Comparison of ENCODE assay signal across 8 mouse cellular contexts in genomic region chr19:26718221-26718620, GRCm38 (mm10).
A peak's percentile ranks its signal among the peaks of the same experiment; 100 is the strongest.
DNase-seq lines count a peak whose midpoint lies in the region; ATAC-seq and TF ChIP-seq lines count a peak whose summit lies in the region.

No protein-coding gene starts in this region.

- H3K9ac ChIP-seq in forebrain, embryonic 11.5 days (ENCODE audit: low read length): no peak overlapping the region
- no peak overlapping the region for H3K9ac ChIP-seq in embryonic facial prominence, embryonic 14.5 days (ENCODE audit: low read depth, low read length)
- H3K9ac ChIP-seq in intestine, postnatal 0 days (ENCODE audit: low read depth, low read length): no peak overlapping the region
- no peak overlapping the region for H3K9ac ChIP-seq in lung, embryonic 16.5 days (ENCODE audit: low read length)

- 55% methylated on average over 6 of the region's 6 CpGs for WGBS in forebrain, embryonic 10.5 days
- 47% methylated on average over 6 of the region's 6 CpGs for WGBS in forebrain, embryonic 11.5 days
- 22% methylated on average over 6 of the region's 6 CpGs for WGBS in embryonic facial prominence, embryonic 14.5 days
- 30% methylated on average over 6 of the region's 6 CpGs for WGBS in intestine, postnatal 0 days
- WGBS in lung, embryonic 16.5 days: 16% methylated on average over 6 of the region's 6 CpGs

- H3K4me3 ChIP-seq in forebrain, embryonic 10.5 days: no peak overlapping the region
- no peak overlapping the region for H3K4me3 ChIP-seq in forebrain, embryonic 11.5 days (ENCODE audit: low read depth, low read length)
- no peak overlapping the region for H3K4me3 ChIP-seq in embryonic facial prominence, embryonic 14.5 days (ENCODE audit: low read depth, low read length)
- no peak overlapping the region for H3K4me3 ChIP-seq in intestine, postnatal 0 days (ENCODE audit: low read depth, low read length)
- no peak overlapping the region for H3K4me3 ChIP-seq in lung, embryonic 16.5 days (ENCODE audit: low read length)

- H3K36me3 ChIP-seq in forebrain, embryonic 10.5 days (replicated peaks): no peaks in the 10 kb centered on the region
- H3K36me3 ChIP-seq in forebrain, embryonic 11.5 days (ENCODE audit: control insufficient read depth, insufficient read depth, low read length): no peaks in the 10 kb centered on the region
- peaks cover 44% of the 10 kb centered on the region for H3K36me3 ChIP-seq in embryonic facial prominence, embryonic 14.5 days (ENCODE audit: control insufficient read depth, insufficient read depth, low read length)
- peaks cover 14% of the 10 kb centered on the region; the same call in 1 of the 2 replicates for H3K36me3 ChIP-seq in intestine, postnatal 0 days (ENCODE audit: control insufficient read depth, insufficient read depth)
- peaks cover 6% of the 10 kb centered on the region for H3K36me3 ChIP-seq in lung, embryonic 16.5 days (ENCODE audit: control insufficient read depth, insufficient read depth, low read length)

- no peak overlapping the region for H3K27ac ChIP-seq in forebrain, embryonic 10.5 days
- no peak overlapping the region for H3K27ac ChIP-seq in forebrain, embryonic 11.5 days (ENCODE audit: low read depth, low read length)
- H3K27ac ChIP-seq in embryonic facial prominence, embryonic 14.5 days (replicated peaks; ENCODE audit: low read depth, low read length): no peak overlapping the region
- H3K27ac ChIP-seq in intestine, postnatal 0 days (ENCODE audit: low read depth, low read length): no peak overlapping the region
- H3K27ac ChIP-seq in lung, embryonic 16.5 days (ENCODE audit: low read length): no peak overlapping the region

- peak; percentile 21 for DNase-seq in forebrain, embryonic 10.5 days (ENCODE audit: extremely low spot score, low spot score)
- DNase-seq in forebrain, embryonic 11.5 days (ENCODE audit: low spot score): no peak
- peak; percentile 35 to 42 for DNase-seq in urinary bladder, adult 18-20 months (ENCODE audit: low spot score in 2 of 2)
- no peak for DNase-seq in urinary bladder, adult 2 months (ENCODE audit: low spot score)
- peak; percentile 75 for DNase-seq in embryonic facial prominence, embryonic 14.5 days (ENCODE audit: low spot score)
- peak; percentile 39 for DNase-seq in thymus, postnatal 14 days

- no peak for ATAC-seq in forebrain, embryonic 11.5 days (replicated peaks; ENCODE audit: low FRiP score)
- peak; percentile 63; the same call in 1 of the 2 replicates for ATAC-seq in embryonic facial prominence, embryonic 14.5 days (ENCODE audit: low read depth)
- ATAC-seq in intestine, postnatal 0 days: no peak
- peak; percentile 54 for ATAC-seq in lung, embryonic 16.5 days (ENCODE audit: low read depth)

- peak; percentile 75 for TF ChIP-seq CTCF in intestine, postnatal 0 days (IDR thresholded peaks at IDR 0.05; ENCODE audit: low read depth)

- H3K4me2 ChIP-seq in forebrain, embryonic 11.5 days (ENCODE audit: low read depth, low read length, severe bottlenecking): no peak overlapping the region
- H3K4me2 ChIP-seq in embryonic facial prominence, embryonic 14.5 days (ENCODE audit: low read depth, low read length): no peak overlapping the region
- H3K4me2 ChIP-seq in intestine, postnatal 0 days (replicated peaks; ENCODE audit: low read depth): no peak overlapping the region
- no peak overlapping the region for H3K4me2 ChIP-seq in lung, embryonic 16.5 days (ENCODE audit: low read depth, low read length)

- no peaks in the 10 kb centered on the region for H3K27me3 ChIP-seq in forebrain, embryonic 10.5 days (ENCODE audit: poor library complexity, severe bottlenecking)
- H3K27me3 ChIP-seq in forebrain, embryonic 11.5 days (ENCODE audit: control insufficient read depth, insufficient read depth, low read length): no peaks in the 10 kb centered on the region
- H3K27me3 ChIP-seq in embryonic facial prominence, embryonic 14.5 days (replicated peaks; ENCODE audit: control insufficient read depth, insufficient read depth, low read length): no peaks in the 10 kb centered on the region
- no peaks in the 10 kb centered on the region for H3K27me3 ChIP-seq in intestine, postnatal 0 days (replicated peaks; ENCODE audit: control insufficient read depth, insufficient read depth, low read length)
- H3K27me3 ChIP-seq in lung, embryonic 16.5 days (ENCODE audit: control insufficient read depth, insufficient read depth, low read depth, low read length): no peaks in the 10 kb centered on the region

- H3K9me3 ChIP-seq in forebrain, embryonic 10.5 days: no peaks in the 10 kb centered on the region
- H3K9me3 ChIP-seq in forebrain, embryonic 11.5 days (ENCODE audit: control insufficient read depth, low read length): no peaks in the 10 kb centered on the region
- no peaks in the 10 kb centered on the region for H3K9me3 ChIP-seq in embryonic facial prominence, embryonic 14.5 days (ENCODE audit: control insufficient read depth, low read length)
- H3K9me3 ChIP-seq in intestine, postnatal 0 days (ENCODE audit: control insufficient read depth): no peaks in the 10 kb centered on the region
- H3K9me3 ChIP-seq in lung, embryonic 16.5 days (ENCODE audit: control insufficient read depth, low read length): no peaks in the 10 kb centered on the region

- H3K4me1 ChIP-seq in forebrain, embryonic 10.5 days: peaks cover 12% of the 10 kb centered on the region
- no peaks in the 10 kb centered on the region; the same call in 1 of the 2 replicates for H3K4me1 ChIP-seq in forebrain, embryonic 11.5 days (replicated peaks; ENCODE audit: control insufficient read depth, insufficient read depth, low read length)
- H3K4me1 ChIP-seq in embryonic facial prominence, embryonic 14.5 days (ENCODE audit: control insufficient read depth, insufficient read depth, low read length): peaks cover 10% of the 10 kb centered on the region; the same call in 1 of the 2 replicates
- no peaks in the 10 kb centered on the region for H3K4me1 ChIP-seq in intestine, postnatal 0 days (replicated peaks; ENCODE audit: control insufficient read depth, insufficient read depth, low read length)
- H3K4me1 ChIP-seq in lung, embryonic 16.5 days (replicated peaks; ENCODE audit: control insufficient read depth, insufficient read depth, low read length): peaks cover 6% of the 10 kb centered on the region; the same call in 1 of the 2 replicates

Comparison
In these comparisons a context has a peak if more than half of its experiments do, and no peak if none do; other contexts are left out.
1. DNase-seq: peak in forebrain, embryonic 10.5 days (single experiment), urinary bladder, adult 18-20 months (2 of 2), embryonic facial prominence, embryonic 14.5 days (single experiment) and thymus, postnatal 14 days (single experiment); none in forebrain, embryonic 11.5 days (single experiment) and urinary bladder, adult 2 months (single experiment).
2. ATAC-seq: peak in embryonic facial prominence, embryonic 14.5 days (single experiment) and lung, embryonic 16.5 days (single experiment); none in forebrain, embryonic 11.5 days (single experiment) and intestine, postnatal 0 days (single experiment).